Mouse (Mus musculus) spleen, postnatal 10 days (tissue): Measurements from ENCODE around the gene Pde4d.

Experiments used
- DNase-seq, 2 experiments: peaks; one replicate each; pipeline ENCODE4 v3.0.0; 2021 to 2022; ENCODE audit warnings: low spot score in 2 of 2

Gene Pde4d

DNA sequence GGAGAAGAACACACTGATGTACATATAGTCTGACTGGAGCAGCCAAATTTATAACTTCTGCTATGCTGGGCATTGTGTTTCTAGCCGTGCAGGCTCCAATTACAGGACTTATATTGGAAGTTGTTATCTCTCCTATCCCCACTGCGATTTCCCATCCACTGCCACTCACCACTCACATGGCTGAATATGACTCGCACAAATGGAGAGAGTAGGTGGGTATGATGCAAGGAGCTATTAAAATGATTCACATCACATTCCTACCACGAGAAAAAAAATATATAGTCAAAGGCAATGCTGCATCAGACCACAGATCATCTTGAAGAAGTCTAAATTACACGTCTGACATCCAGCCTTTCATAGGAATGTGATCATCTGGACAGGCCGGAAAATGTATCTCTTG lies 725.5 kb downstream of the Pde4d start:
- DNase-seq, result no peak

DNA sequence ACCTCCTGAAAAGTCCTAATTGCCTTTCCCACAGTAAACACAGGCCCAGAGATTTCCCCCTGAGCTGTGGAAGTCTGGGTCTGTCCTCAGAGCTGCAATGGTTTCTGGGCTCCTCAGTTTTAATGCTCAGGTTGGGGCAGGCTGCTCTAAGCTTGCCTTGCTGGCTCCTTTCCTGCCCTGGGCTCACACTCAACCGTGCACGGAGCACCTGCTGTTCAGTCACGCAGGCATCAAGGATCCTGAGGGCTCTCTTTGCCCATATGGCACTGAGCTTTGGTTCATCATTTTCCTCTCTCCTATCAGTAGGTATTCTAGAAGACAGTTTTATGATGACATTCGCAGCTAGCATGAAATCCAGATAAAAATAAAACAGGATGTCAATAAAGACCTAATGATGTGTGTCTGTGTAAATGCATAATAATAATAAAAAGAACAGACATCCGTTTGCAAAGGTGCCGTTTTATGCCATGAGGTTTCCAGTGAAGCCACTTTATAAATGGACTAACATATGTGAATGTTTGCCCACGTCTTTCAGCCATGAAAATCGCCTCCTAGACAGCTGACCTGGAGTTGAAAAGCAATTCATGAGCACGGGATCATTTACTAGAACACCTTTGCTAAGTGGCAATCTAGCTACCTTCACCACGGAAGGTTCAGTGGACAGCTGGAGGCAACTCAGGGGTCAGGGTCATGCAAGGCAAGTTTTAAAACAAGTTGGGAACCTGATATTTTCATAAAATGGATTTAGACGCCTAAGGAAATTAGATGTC lies 726.3 kb downstream of the Pde4d start:
- DNase-seq, result no peak

- no peak for DNase-seq
Measured at GRCm38 (mm10) chr13:109181363-109181762, 731.6 kb downstream of the Pde4d start.

DNA sequence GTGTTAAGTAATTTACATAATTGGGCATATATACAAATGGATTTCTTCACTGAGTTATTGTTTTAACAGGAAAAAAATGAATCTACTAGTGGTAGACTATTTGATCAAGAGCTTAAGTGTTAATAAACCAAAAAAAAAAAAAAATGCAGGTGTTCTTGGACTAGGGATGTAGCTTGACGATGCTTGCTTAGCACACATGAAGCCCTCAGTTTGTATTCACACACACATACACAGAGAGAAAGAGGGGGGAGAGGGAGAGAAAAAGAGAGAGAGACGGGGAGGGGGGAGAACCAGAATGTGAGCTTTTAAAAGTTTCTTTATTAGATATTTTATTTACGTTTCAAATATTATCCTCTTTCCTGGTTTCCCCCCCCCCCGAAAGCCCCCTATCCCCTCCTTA lies 740.9 kb downstream of the Pde4d start:
- DNase-seq, result no peak

DNA sequence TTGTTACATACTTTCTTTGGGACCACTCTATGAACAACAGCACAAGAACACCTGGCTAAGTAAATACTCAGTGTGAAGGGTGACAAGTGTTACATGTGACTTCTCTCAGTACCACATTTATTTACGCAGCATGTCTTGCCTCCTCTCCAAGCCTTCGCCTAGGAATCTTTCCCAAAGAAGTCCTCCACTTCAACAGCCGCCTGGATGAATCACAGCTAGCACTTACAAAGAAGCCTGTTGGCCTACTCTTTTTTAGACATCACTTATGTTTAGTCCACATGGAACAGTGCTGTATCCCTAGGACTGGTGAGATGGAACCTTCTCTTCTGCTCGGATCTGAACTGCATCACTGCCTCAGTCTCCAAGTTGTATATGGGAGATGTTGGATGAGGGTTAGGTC lies 741.4 kb downstream of the Pde4d start:
- DNase-seq, result no peak

GRCm38 (mm10) chr13:109205541-109205940 lies 755.8 kb downstream of the Pde4d start:
- no peak for DNase-seq

DNA sequence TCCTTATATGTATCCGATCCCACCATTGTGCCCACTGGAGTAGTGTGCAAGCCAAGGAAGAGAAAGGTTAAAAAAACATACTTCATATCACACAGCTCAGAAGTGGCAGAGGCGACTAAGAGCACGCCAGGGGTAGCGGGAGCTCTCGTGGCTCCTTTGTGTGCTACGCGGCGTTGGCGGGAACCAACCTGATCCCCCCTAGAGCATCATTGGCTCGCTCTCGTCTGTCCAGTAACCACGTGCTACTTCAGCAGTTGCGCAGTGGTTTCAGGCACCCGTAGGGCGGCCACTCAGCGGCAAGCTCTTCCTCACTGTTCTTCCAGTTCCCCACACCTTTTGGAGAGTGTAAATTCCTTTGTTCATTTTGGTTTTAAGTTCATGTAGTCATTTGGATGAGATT lies 758.9 kb downstream of the Pde4d start:
- DNase-seq, result no peak

- DNase-seq, result peak in 1 of 2 experiments; percentile 37
Measured at GRCm38 (mm10) chr13:109209413-109209812, 759.7 kb downstream of the Pde4d start.

DNA sequence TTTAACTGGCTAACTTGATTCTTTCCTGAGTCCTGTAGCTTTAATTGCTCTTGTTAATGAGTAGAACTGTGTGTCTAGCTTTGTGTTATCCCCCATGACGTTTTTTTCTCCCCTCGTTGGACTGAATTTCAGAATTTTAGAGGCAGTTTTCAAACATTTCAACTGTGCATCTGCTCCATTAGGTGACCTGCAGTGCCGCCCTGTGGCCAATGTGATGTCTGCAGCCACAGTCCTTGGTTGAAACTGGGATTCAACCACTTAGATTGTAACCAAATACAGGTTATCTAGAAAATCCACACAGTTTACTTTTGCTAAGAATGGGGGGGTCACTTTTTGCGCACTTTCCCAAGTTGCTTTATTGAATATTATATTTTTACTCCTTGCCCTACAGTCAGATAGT lies 760.7 kb downstream of the Pde4d start:
- DNase-seq, result peak; percentile 56 to 84

DNA sequence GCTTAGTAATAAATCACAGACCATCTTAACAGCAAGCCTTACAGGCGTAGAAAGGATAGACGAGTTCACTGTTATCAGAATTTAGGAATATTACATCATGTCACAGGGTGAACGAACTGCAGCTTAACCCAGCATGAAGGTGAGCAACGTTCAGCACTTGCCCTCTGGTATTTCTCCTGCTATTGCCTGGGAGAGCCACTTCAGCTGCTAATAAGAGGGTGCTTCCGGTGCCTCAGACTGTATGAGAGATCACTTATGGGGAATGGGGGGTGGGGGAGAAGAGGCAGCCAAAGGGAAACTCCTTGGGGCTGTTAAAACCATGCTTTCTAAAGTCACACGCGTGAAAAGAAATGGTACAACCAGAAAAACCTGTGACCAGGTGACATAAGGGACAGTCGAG lies 761.7 kb downstream of the Pde4d start:
- no peak for DNase-seq

GRCm38 (mm10) chr13:109211941-109212487 lies 762.3 kb downstream of the Pde4d start:
- no peak for DNase-seq

GRCm38 (mm10) chr13:109212788-109213473 lies 763.2 kb downstream of the Pde4d start:
- DNase-seq, result no peak

GRCm38 (mm10) chr13:109219019-109219725 lies 769.4 kb downstream of the Pde4d start:
- DNase-seq, result no peak

- no peak for DNase-seq
Measured at GRCm38 (mm10) chr13:109228967-109229617, 779.3 kb downstream of the Pde4d start.

GRCm38 (mm10) chr13:109229618-109230334 lies 780.0 kb downstream of the Pde4d start:
- no peak for DNase-seq

- DNase-seq, result peak in 1 of 2 experiments; percentile 26
Measured at GRCm38 (mm10) chr13:109230335-109230987, 780.7 kb downstream of the Pde4d start.

DNA sequence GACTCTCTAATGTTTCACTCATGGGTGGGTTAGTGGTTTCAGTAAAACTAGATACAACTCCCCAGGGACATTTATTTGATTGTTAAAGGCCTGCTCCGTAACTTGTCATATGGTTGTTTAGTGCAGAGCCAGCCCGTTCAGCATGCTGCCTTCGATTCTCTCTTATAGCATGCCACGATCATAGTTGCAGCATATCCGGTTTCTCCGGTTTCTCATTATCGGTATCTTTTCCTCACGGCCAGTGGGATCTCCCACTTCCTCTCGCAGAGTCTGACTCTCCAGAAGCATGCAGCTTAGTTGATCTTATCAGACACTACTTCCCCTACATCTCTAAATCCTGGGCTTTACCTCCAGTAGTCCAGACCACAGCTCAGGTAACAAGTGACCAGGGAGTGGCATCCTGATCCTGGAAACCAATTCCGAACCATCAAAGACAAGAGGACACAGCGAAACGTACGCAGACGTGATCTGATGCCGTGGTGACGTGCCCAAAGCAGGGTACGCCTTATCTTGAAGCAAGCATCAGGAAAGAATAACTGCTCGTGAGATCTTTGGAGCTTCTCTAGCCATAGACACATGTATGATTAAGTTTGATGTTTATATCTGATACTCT lies 782.2 kb downstream of the Pde4d start:
- no peak for DNase-seq

- DNase-seq, result no peak
Measured at GRCm38 (mm10) chr13:109232531-109232930, 782.8 kb downstream of the Pde4d start.

- DNase-seq, result no peak
Measured at GRCm38 (mm10) chr13:109233911-109234613, 784.3 kb downstream of the Pde4d start.

DNA sequence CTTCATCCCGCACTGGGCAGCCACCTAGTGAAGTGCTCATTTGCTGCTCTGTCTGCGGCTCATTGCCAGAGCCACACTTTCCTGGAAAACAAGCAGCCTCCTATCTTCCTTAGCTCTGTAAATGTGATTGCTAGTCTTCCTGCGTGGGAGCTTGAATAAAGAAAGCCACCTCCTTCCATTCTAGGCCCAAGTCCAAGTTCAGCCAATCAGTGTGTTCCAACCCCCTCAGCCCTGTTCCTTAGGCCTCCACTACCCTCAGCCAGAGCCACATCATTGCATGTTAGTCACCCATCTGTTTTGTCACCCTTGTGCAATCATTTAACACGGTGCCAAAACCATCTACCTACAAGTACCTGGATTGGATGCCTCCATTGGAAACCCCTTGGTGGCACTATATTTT lies 786.3 kb downstream of the Pde4d start:
- DNase-seq, result no peak
